Mouse (Mus musculus): ENCODE data around the gene Asb2.

Gene Asb2

GRCm38 (mm10) chr12:103360812-103361211 lies 5.0 kb upstream of the Asb2 start:
- DNase-seq (ENCODE audit: low read depth, low spot score): no peak

- no peak for DNase-seq (ENCODE audit: low read depth, low spot score)
These were observed 3.4 kb upstream of the Asb2 start for GRCm38 (mm10) chr12:103358951-103359801.

- no peak for DNase-seq (ENCODE audit: low read depth, low spot score)
These were observed 2.4 kb upstream of the Asb2 start for GRCm38 (mm10) chr12:103358216-103358615.

DNA sequence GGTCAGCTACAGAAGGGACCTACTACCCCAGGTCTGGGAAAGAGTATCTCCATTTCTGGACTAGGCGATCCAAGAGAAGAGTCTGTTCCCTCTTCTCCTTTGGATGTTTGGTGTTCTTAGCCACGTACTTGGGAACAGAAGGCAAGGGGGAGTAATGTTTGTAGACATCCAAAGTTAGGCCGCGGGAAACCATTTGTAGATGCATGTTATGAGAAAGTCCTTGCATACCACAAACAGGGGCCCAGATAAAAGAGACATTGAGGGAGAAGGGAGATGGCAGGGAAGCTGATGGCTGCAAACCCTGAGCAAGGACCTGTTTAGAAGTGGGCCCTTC lies 581 bp upstream of the Asb2 start:
- DNase-seq (ENCODE audit: low read depth, low spot score): no peak

DNA sequence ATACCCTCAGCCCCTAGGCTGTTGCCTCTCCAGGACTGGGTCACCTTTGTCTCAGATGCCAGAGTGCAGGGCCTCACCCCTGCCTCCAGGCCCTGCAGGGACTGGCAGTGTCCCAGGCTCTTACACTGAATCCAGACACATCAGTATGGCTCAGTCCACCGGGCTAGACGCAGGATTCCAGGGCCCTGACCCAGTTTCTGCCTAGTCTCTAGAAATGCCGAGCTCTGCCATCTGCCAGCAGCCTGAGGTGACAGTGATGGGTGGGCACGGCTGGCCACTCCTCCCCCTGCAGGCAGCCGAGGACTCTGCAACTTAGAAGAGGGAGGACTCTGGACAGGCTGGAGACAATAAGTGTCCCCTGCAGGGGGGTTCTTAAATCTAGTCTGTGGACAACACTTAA lies 2.3 kb downstream of the Asb2 start:
- DNase-seq (ENCODE audit: low read depth, low spot score): no peak

GRCm38 (mm10) chr12:103352735-103353134 lies 3.1 kb downstream of the Asb2 start:
- DNase-seq (ENCODE audit: low read depth, low spot score): no peak

- DNase-seq (ENCODE audit: low read depth, low spot score): peak; percentile 72
These were observed 7.3 kb downstream of the Asb2 start for GRCm38 (mm10) chr12:103348506-103348905.

- DNase-seq (ENCODE audit: low read depth, low spot score): no peak
These were observed 8.4 kb downstream of the Asb2 start for GRCm38 (mm10) chr12:103347406-103347805.

DNA sequence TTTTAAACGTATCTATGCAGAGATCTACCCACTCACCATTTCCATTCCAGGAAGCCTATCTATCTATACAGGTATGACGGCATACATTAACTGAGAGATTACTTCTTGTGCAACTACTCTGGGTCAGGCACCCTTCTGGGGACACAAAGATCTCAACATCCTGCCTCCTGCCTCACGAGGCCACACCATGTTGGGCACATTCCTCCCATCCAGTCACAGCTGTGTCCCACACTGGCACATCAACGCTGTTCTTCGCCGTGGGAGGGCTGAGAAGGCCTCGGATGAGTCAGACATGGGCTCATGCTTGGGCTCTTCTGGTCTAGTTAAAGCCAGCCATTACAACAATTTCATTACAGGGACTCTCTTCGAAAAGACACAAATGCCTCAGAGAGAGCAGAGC lies 8.9 kb downstream of the Asb2 start:
- no peak for DNase-seq (ENCODE audit: low read depth, low spot score)

DNA sequence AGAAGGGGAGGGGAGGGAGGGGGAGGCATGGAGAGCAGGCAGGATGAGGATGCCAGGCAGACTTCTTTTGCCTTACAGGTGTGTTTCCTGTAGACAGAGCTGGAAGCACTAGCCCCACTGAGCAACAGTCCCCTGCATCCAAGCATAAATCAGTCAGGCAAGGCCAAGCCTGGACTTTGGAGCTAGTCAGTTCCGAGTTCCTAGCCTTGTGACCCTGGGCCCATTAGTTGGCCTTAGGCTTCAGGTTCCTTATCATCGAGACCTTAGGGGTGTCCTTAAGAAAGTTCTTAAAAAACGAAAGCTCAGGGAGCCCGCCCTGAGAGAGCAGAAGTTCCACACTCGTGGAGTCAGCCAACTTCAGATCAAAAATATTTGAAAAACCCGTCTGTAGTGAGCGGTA lies 10.9 kb downstream of the Asb2 start:
- DNase-seq (ENCODE audit: low read depth, low spot score): no peak

GRCm38 (mm10) chr12:103343456-103343855 lies 12.3 kb downstream of the Asb2 start:
- no peak for DNase-seq (ENCODE audit: low read depth, low spot score)

GRCm38 (mm10) chr12:103341212-103341611 lies 14.6 kb downstream of the Asb2 start:
- DNase-seq (ENCODE audit: low read depth, low spot score): no peak

- no peak for DNase-seq (ENCODE audit: low read depth, low spot score)
These were observed 17.5 kb downstream of the Asb2 start for GRCm38 (mm10) chr12:103338162-103338798.

DNA sequence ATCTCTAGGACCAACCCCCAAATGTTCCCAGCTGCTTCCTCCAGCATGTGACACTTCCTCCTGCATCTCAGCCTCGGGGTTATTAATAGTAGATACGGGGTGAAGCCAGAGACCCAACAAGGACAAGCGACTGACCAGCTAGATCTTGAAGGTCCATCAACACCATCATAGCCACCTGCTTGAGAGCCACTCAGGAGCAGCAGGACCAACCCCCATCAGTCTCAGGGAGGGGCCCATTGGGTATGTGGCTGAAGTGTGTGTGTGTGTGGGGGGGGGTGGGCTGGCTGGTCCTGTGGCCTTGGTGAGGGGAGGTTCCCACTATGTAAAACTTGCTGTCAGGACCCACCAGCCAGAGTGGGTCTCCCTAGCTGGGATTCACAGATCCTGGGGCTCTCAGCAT lies 19.0 kb downstream of the Asb2 start:
- DNase-seq (ENCODE audit: low read depth, low spot score): no peak

DNA sequence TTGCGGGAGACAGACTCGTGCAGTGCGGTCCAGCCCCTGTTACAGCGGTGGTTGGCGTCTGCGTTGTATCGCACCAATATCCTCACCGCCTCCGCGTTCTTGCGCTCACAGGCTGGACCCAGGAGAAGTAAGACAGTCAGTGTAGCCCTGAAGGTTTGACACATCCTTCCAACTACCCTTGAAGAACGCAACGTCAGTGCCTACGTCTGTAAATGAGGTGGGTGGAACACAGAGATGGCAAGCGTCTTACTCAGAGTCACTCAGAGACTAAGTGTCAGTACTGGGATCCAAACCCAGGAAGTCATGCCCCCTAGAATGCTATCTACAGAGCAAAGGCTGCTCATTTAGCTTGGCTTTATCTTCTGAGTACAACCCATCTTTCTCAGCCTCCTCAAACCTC lies 22.4 kb downstream of the Asb2 start:
- no peak for DNase-seq (ENCODE audit: low read depth, low spot score)

DNA sequence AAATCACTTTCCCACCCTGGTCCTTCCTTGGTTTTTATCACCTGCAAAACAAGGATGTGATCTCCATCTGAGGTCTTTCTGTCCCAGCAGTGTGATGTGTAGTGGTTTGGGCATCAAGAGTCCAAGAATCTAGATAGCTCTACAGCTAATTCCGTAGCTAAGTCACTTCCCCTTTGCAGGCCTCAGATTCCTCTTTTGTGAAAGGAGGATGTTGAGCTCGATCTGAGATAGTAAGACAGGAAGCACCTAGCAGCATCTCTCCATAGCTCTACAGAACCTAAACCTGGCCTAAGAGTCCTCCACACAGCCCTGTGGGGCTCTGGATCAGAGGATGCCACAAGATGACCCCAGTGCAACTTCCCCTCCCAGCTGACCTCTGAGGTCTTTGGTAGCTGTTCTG lies 22.9 kb downstream of the Asb2 start:
- DNase-seq (ENCODE audit: low read depth, low spot score): no peak

GRCm38 (mm10) chr12:103331491-103331890 lies 24.3 kb downstream of the Asb2 start:
- no peak for DNase-seq (ENCODE audit: low read depth, low spot score)

GRCm38 (mm10) chr12:103328448-103329191 lies 27.2 kb downstream of the Asb2 start:
- DNase-seq (ENCODE audit: low read depth, low spot score): no peak

DNA sequence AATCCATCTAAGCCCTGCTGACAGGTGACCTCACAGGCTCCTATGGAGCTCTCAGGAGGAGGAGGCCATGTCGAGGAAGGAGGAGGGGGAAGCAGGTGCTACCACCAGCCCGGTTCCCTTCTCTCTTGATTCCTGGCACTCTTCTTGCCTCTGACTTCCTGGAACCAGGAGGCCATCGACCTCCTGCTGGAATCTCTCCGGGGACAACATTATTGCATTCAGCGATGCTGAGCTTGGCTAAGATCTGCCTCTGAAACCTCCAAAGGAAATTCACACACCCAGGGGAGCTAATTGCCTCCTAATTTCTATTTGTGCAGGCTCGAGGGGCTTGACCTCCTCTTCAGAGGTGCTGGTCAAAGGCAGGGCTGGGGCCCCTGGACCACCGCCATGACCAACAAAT lies 28.7 kb downstream of the Asb2 start:
- no peak for DNase-seq (ENCODE audit: low read depth, low spot score)

- no peak for DNase-seq (ENCODE audit: low read depth, low spot score)
These were observed 29.2 kb downstream of the Asb2 start for GRCm38 (mm10) chr12:103326569-103326968.

DNA sequence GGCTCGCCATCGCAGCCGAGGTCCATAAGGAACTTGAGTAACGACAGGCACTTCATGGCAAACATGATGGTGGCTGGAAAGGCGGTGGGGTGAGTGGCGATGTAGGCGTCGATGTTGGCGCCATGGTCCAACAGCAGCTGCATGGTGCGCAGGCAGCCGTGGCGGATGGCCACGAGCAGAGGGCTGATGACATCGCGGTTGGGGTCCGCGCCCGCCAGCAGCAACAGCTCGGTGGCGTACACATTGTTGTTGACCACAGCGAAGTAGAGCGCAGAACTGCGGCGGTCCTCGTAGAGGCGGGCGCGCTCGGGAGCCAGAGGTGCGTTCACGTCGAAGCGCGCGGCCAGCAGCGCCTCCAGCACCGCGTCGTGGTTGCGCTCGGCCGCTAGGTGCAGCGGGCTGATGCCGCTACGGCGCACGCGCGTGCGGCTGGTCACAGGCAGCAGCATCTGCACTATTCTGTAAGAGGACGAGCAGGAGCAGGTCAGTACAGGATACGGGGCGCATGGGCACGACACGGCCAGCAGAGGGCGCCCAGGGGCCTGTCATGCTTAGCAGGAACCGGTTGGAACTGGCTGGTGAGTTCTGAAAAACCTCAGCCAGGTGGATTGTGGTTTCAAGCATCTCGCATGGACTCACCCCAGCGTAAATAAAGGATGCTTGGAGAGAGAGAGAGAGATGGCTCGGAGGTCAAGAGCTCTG lies 30.5 kb downstream of the Asb2 start:
- DNase-seq (ENCODE audit: low read depth, low spot score): peak; percentile 81

DNA sequence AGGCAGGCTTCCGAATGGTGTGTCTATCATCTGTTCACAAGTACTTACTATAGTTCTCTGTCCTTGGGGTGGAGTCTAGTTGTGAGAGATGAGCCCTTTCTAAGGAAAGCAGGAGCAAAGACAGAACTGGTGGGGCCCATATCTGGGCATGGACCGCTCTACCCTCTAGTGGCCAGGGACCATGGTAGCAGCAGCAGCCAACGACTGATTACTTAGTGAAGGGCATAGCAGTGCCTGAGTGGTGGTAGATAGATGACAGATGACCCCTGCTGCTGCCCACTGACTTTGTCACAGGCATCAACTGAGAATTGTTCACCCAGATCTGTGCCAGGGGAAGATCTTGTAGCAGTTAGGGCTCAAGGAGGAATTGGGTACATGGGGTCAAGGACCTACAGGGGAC lies 33.0 kb downstream of the Asb2 start:
- DNase-seq (ENCODE audit: low read depth, low spot score): no peak
